Mouse (Mus musculus) spleen, adult 2 months (tissue): ENCODE results near the gene Gm10037.

Experiments used
- CTCF ChIP-seq: fragments of 200-500 bp; IDR thresholded peaks from 2 replicates; pipeline ENCODE4 v1.5.1; 2011; ENCODE audit warnings: mild to moderate bottlenecking, inconsistent platforms; ENCODE audit not compliant: insufficient read depth, insufficient read length, insufficient replicate concordance; ENCODE audit errors: extremely low read depth
- POLR2A ChIP-seq: fragments of 200-500 bp; IDR thresholded peaks from 2 replicates; pipeline ENCODE4 v1.6.1; 2011; ENCODE audit warnings: low read depth, low read length, inconsistent platforms

- TF ChIP-seq POLR2A (no peak), CTCF (no peak)
Measured at GRCm38 (mm10) chr13:67864764-67865350, 34.0 kb downstream of the Gm10037 start.
